Mouse (Mus musculus) kidney, postnatal 0 days (tissue): ENCODE results near the gene Ing5. TPM values are rescaled to one million over a fixed set of nuclear protein-coding genes. Genes with fewer than 3 reads are reported as not detected.

Experiments
- ATAC-seq: fragments of 200-750 bp; cut with Nextera tagmentation; replicated peaks from 2 replicates; pipeline ENCODE4 v1.8.0; 2017; ENCODE audit warnings: low read depth, moderate number of reproducible peaks, moderate TSS enrichment, moderate library complexity; ENCODE audit not compliant: low FRiP score
- DNase-seq: peaks from one replicate; pipeline ENCODE4 v3.0.0-alpha.2; 2016; ENCODE audit warnings: low spot score
- H3K27ac ChIP-seq: fragments of 300-500 bp; sonication (generic); 2 replicates; pipeline ENCODE4 v1.5.1; 2014; ENCODE audit warnings: mild to moderate bottlenecking
- H3K27me3 ChIP-seq: fragments of 300-500 bp; sonication (generic); 2 replicates; pipeline ENCODE4 v1.6.1; 2014; ENCODE audit warnings: low read length, mixed read lengths; ENCODE audit not compliant: insufficient read depth
- H3K36me3 ChIP-seq: fragments of 300-500 bp; sonication (generic); 2 replicates; pipeline ENCODE4 v1.6.1; 2014; ENCODE audit warnings: low read length, mixed read lengths; ENCODE audit not compliant: insufficient read depth
- H3K4me1 ChIP-seq: fragments of 300-500 bp; sonication (generic); replicated peaks from 2 replicates; pipeline ENCODE4 v1.6.1; 2014; ENCODE audit warnings: antibody characterized with exemption, low read length, mixed read lengths; ENCODE audit not compliant: insufficient read depth
- H3K4me2 ChIP-seq: fragments of 300-500 bp; sonication (generic); 2 replicates; pipeline ENCODE4 v1.6.1; 2014; ENCODE audit warnings: mild to moderate bottlenecking, low read length, moderate library complexity, mixed read lengths
- H3K4me3 ChIP-seq: fragments of 300-500 bp; sonication (generic); replicated peaks from 2 replicates; pipeline ENCODE4 v1.5.1; 2014; ENCODE audit warnings: low read depth, low read length
- H3K9ac ChIP-seq: fragments of 300-500 bp; sonication (generic); 2 replicates; pipeline ENCODE4 v1.6.1; 2014; ENCODE audit warnings: low read depth, low read length
- H3K9me3 ChIP-seq: fragments of 300-500 bp; sonication (generic); replicated peaks from 2 replicates; pipeline ENCODE4 v1.6.1; 2016; ENCODE audit warnings: low read length, inconsistent platforms, mixed read lengths
- CTCF ChIP-seq: IDR thresholded peaks from 2 replicates; pipeline ENCODE4 v1.5.1; 2016; ENCODE audit warnings: antibody characterized with exemption, low read depth, mild to moderate bottlenecking, moderate library complexity
- WGBS: fragments of 180-500 bp; shearing (Covaris S2); extraction: QIAGEN DNeasy Blood & Tissue Kit; methylation state at CpG from one replicate; pipeline ENCODE4 v1.1.7; 2014; 5-methylcytosine and 5-hydroxymethylcytosine counted together
- polyA plus RNA-seq: library from polyadenylated mRNA; unstranded; fragments of >200 nt; fragmentation: Nextera tagmentation; extraction: Ambion mirVana; gene quantifications from 2 replicates; pipeline ENCODE4 v1.2.1, GENCODE M21; 2015

Ing5 gene
- polyA plus RNA-seq, 1 experiment from 2014 or later: 9.6 TPM

- ATAC-seq (no peak), DNase-seq (peak; percentile 16)
- no peaks in the 10 kb centered on the region for H3K9me3 ChIP-seq
- H3K4me3 ChIP-seq: peak overlapping the region; percentile 59
- H3K36me3 ChIP-seq: peaks cover 7% of the 10 kb centered on the region; the same call in 1 of the 2 replicates
- TF ChIP-seq CTCF: no peak
- H3K27ac ChIP-seq: peak overlapping the region; percentile 87
- peaks cover 9% of the 10 kb centered on the region for H3K4me1 ChIP-seq
- H3K9ac ChIP-seq: peak overlapping the region; percentile 70
- no peaks in the 10 kb centered on the region for H3K27me3 ChIP-seq
- H3K4me2 ChIP-seq: peak overlapping the region; percentile 72
- WGBS: 72% methylated on average over 21 of the region's 21 CpGs
These were observed 2.9 kb upstream of the Ing5 start for GRCm38 (mm10) chr1:93800670-93801503.

DNA sequence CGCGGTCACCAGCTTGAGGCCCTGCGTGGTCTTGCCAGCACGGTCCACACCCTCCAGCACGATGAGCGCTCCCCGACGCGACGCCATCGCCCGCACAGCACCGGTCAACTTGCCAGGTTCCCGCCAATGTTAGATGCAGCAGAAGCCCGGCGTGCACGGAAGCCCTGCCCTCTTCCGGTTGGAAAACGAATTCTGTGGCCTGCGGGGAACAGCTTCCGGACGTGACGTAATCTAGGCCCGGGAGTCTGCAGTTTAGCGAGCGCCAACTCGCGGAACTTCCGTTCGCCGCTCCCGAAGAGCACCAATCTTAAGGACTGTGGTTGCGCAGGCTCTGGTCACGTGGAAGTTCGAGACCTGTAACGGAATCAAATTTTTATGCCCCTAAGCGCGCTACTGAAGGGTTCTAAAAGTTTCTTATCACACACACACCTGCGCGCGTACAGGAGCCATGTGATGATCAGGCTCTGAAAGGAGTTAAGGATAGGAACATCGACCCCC, 2.0 kb upstream of the Ing5 start, which contains the start of gene Dtymk:
Gene Dtymk, minus strand, starts transcription at position 194 of the 498 bp plus-strand sequence.
- ATAC-seq: peak; percentile 53
- H3K9me3 ChIP-seq: no peaks in the 10 kb centered on the region
- peak; percentile 66 for TF ChIP-seq CTCF
- H3K4me1 ChIP-seq: peaks cover 9% of the 10 kb centered on the region
- H3K4me2 ChIP-seq: peak within 1 kb of the TSS; percentile 72
- H3K27ac ChIP-seq: peak within 1 kb of the TSS; percentile 87
- H3K4me3 ChIP-seq: peak within 1 kb of the TSS; percentile 59
- DNase-seq: peak; percentile 99
- H3K27me3 ChIP-seq: no peaks in the 10 kb centered on the region
- under 1% methylated on average over 42 of the region's 42 CpGs for WGBS
- H3K9ac ChIP-seq: peak within 1 kb of the TSS; percentile 70
- H3K36me3 ChIP-seq: peaks cover 10% of the 10 kb centered on the region; the same call in 1 of the 2 replicates

DNA sequence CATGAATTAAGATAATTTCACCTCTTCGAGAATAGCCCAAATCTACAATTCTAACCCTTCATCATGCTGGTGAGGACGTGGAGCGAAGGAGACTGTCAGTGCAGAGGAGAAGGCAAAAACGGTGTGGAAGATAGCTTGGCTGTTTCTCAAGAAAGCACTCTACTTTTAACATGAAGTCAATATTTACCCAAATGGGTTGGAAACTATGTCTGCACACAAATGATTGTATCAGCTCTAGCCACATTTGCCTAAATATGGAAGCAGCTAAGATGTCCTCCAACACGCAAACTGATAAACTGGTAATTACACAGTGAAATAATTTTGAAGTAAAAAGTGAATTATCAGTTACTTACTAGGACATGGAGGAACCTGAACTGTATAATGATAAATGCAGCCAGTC, 994 bp upstream of the Ing5 start:
- Histone ChIP-seq H3K4me1 (peaks cover 9% of the 10 kb centered on the region), H3K27ac (0 out of 2 replicates have a peak overlapping the region, but pooled peaks have one; percentile 87), H3K9me3 (no peaks in the 10 kb centered on the region), H3K9ac (no peak overlapping the region), H3K27me3 (no peaks in the 10 kb centered on the region), H3K36me3 (peaks cover 10% of the 10 kb centered on the region; the same call in 1 of the 2 replicates), H3K4me2 (peak overlapping the region; percentile 53; the same call in 1 of the 2 replicates), H3K4me3 (no peak overlapping the region)
- no peak for DNase-seq
- WGBS: 86% methylated on average over 5 of the region's 5 CpGs
- no peak for TF ChIP-seq CTCF
- ATAC-seq: no peak

- Histone ChIP-seq H3K27ac (no peak overlapping the region), H3K4me1 (peaks cover 9% of the 10 kb centered on the region), H3K27me3 (no peaks in the 10 kb centered on the region), H3K4me2 (peak overlapping the region; percentile 69), H3K9me3 (no peaks in the 10 kb centered on the region), H3K9ac (peak overlapping the region; percentile 87; the same call in 1 of the 2 replicates), H3K4me3 (peak overlapping the region; percentile 87), H3K36me3 (peaks cover 12% of the 10 kb centered on the region; the same call in 1 of the 2 replicates)
- 80% methylated on average over 4 of the region's 4 CpGs for WGBS
- no peak for DNase-seq
- TF ChIP-seq CTCF: no peak
- ATAC-seq: no peak
These were observed 1.1 kb downstream of the Ing5 start for GRCm38 (mm10) chr1:93804818-93805217.

GRCm38 (mm10) chr1:93805221-93805951, 1.6 kb downstream of the Ing5 start:
- Histone ChIP-seq H3K27ac (no peak overlapping the region), H3K9me3 (no peaks in the 10 kb centered on the region), H3K9ac (no peak overlapping the region), H3K4me3 (no peak overlapping the region), H3K36me3 (peaks cover 14% of the 10 kb centered on the region; the same call in 1 of the 2 replicates), H3K4me2 (0 out of 2 replicates have a peak overlapping the region, but pooled peaks have one; percentile 69), H3K27me3 (no peaks in the 10 kb centered on the region), H3K4me1 (peaks cover 9% of the 10 kb centered on the region)
- WGBS: 67% methylated on average over 5 of the region's 5 CpGs
- DNase-seq (no peak), ATAC-seq (no peak)
- no peak for TF ChIP-seq CTCF

DNA sequence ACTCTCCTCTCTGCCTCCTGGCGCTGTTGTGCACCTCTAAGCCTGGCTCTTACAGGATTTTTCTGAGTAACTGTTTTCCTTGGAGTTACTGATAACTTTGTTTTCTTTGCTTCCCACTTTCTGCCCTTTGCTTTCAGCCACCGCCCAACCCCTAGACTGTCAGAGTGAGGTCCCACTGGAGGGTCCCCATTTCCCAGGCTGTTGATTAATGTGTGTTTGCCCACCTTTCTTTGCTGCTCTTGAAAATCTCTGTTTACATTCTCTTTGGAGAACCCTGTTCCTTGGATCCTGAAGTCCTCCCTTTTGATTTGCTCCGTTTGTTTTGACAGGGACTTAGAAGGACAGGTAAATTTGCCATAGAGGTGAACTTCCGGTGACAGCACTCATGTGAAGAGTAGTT, 5.1 kb downstream of the Ing5 start:
- WGBS: 89% methylated on average over 4 of the region's 4 CpGs
- Histone ChIP-seq H3K27me3 (no peaks in the 10 kb centered on the region), H3K4me3 (no peak overlapping the region), H3K9me3 (no peaks in the 10 kb centered on the region), H3K27ac (no peak overlapping the region), H3K36me3 (peaks cover 36% of the 10 kb centered on the region), H3K4me2 (no peak overlapping the region), H3K9ac (no peak overlapping the region), H3K4me1 (peaks cover 9% of the 10 kb centered on the region)
- no peak for DNase-seq
- TF ChIP-seq CTCF: no peak
- ATAC-seq: no peak
